Mouse (Mus musculus): ENCODE data around the gene Ccdc12. TPM values are rescaled to one million over a fixed set of nuclear protein-coding genes. Genes with fewer than 3 reads are reported as not detected.

Ccdc12 gene
- polyA plus RNA-seq, 1 experiment = 59.2 TPM

DNA sequence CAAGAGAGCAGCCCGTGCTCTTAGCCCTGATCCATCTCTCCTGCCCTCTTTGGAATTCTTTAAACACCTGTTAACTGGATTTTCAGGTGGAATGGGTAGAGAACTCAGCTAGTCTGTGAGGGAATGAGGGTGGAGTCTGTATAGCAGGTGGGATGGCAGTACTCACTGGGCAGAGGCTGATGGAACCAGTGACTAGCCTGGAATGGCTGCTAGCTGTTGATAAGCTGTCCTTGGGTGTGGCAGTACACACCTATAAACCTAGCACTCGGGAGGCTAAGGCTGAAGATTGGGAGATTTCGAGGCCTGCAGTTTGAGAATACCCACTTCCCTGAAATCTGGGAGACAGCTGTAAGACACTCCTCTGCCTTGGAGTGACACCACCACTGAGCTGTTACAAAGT is 43.3 kb downstream of the Ccdc12 start:
- H3K4me3 ChIP-seq = no peak overlapping the region
- no peaks in the 10 kb centered on the region for H3K27me3 ChIP-seq (ENCODE audit: control insufficient read depth, insufficient read depth, insufficient read length)
- H3K36me3 ChIP-seq (ENCODE audit: control insufficient read depth, insufficient read depth) = no peaks in the 10 kb centered on the region
- no peak overlapping the region for H3ac ChIP-seq (ENCODE audit: control insufficient read depth, insufficient read length)
- no peak overlapping the region for H3K4me2 ChIP-seq (ENCODE audit: low read depth)
- H3K79me2 ChIP-seq (ENCODE audit: control insufficient read depth, insufficient read depth) = no peaks in the 10 kb centered on the region
- no peak for TF ChIP-seq POLR2A (IDR thresholded peaks at IDR 0.05; ENCODE audit: insufficient read length, low read depth)
- TF ChIP-seq POLR2AphosphoS2 (IDR thresholded peaks at IDR 0.05; ENCODE audit: insufficient read length, low read depth) = no peak
- TF ChIP-seq REST (IDR thresholded peaks at IDR 0.05; ENCODE audit: insufficient read depth, insufficient read length) = no peak
- no peak for TF ChIP-seq SRF (IDR thresholded peaks at IDR 0.05; ENCODE audit: control insufficient read depth, insufficient read length, low read depth)
- TF ChIP-seq TCF3 (IDR thresholded peaks at IDR 0.05; ENCODE audit: insufficient read length, low read depth) = no peak
- TF ChIP-seq USF1 (IDR thresholded peaks at IDR 0.05; ENCODE audit: low read depth) = no peak
- no peak for TF ChIP-seq CEBPB (IDR thresholded peaks at IDR 0.05; ENCODE audit: insufficient read depth, poor library complexity, severe bottlenecking)
- no peak for TF ChIP-seq MAX (IDR thresholded peaks at IDR 0.05; ENCODE audit: low read depth)
- no peak for TF ChIP-seq MYOD1 (IDR thresholded peaks at IDR 0.05; ENCODE audit: control insufficient read depth in 1 of 3, insufficient read length in 2 of 3, low read depth in 2 of 3)

DNA sequence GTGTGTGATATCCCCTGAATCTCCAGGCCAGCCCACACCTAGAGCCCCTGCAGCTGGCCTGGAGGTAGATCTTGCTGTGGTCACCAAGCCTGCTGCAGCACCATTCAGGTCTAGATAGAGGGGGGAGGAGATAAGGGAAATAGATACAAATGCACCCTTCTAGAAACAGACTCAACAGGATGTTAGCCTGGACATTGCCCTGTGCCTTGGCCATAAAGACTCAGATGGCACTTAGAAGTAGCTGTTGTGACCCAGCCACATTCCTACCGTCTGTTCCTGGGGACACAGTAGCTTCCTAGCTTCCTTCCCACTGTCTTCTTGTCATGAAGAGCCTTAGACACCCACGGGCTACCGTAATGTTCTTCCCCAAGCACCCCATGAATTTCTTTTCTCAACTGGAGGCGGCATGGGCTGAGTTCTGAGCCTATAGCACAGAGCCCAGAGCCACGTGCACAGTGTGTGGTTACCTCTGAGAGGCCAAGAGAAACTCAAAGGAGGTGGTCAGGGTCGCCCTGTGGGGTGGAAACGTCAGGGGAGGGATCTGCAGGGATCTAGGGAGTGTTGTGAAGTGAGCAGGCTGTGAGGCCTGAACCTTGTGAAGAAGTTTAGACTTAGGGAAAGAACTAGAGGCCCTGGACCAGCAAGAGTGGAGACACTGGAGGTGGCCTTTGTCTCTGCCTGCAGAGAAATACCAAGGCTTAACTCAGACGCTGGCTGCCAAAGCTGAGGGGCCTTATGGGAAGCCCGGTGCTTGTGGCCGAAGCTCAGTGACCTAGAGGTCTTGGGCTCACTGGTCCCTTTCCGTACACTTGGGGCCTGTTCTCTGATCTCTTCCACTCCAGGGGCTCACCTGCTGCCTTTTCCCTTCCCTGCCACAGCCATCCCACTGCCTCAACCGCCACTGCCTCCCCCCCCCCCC is 45.1 kb downstream of the Ccdc12 start:
- Histone ChIP-seq H3K4me2 (ENCODE audit: low read depth) (no peak overlapping the region), H3K27me3 (ENCODE audit: control insufficient read depth, insufficient read depth, insufficient read length) (no peaks in the 10 kb centered on the region), H3ac (ENCODE audit: control insufficient read depth, insufficient read length) (no peak overlapping the region), H3K79me2 (ENCODE audit: control insufficient read depth, insufficient read depth) (no peaks in the 10 kb centered on the region), H3K36me3 (ENCODE audit: control insufficient read depth, insufficient read depth) (no peaks in the 10 kb centered on the region), H3K4me3 (no peak overlapping the region)
- no peak for TF ChIP-seq E2F4 (IDR thresholded peaks at IDR 0.05; ENCODE audit: insufficient read depth)
- TF ChIP-seq TCF12 (IDR thresholded peaks at IDR 0.05; ENCODE audit: insufficient read depth, poor library complexity, severe bottlenecking) = no peak
- no peak for TF ChIP-seq MYOD1 (IDR thresholded peaks at IDR 0.05; ENCODE audit: control insufficient read depth in 1 of 3, insufficient read length in 2 of 3, low read depth in 2 of 3)
- TF ChIP-seq MAX (IDR thresholded peaks at IDR 0.05; ENCODE audit: low read depth) = no peak
- TF ChIP-seq POLR2A (IDR thresholded peaks at IDR 0.05; ENCODE audit: insufficient read length, low read depth) = no peak
- no peak for TF ChIP-seq MYOG (IDR thresholded peaks at IDR 0.05; ENCODE audit: control insufficient read depth in 1 of 3, insufficient read depth in 1 of 3, insufficient read length in 2 of 3, low read depth in 2 of 3)
- no peak for TF ChIP-seq CEBPB (IDR thresholded peaks at IDR 0.05; ENCODE audit: insufficient read depth, poor library complexity, severe bottlenecking)

GRCm38 (mm10) chr9:110702848-110703247 is 46.5 kb downstream of the Ccdc12 start:
- TF ChIP-seq E2F4 (IDR thresholded peaks at IDR 0.05; ENCODE audit: insufficient read depth) (no peak), TCF3 (IDR thresholded peaks at IDR 0.05; ENCODE audit: insufficient read length, low read depth) (no peak), MYOD1 (IDR thresholded peaks at IDR 0.05; ENCODE audit: control insufficient read depth in 1 of 3, insufficient read length in 2 of 3, low read depth in 2 of 3) (no peak), REST (IDR thresholded peaks at IDR 0.05; ENCODE audit: insufficient read depth, insufficient read length) (no peak), POLR2AphosphoS2 (IDR thresholded peaks at IDR 0.05; ENCODE audit: insufficient read length, low read depth) (no peak), MYOG (IDR thresholded peaks at IDR 0.05; ENCODE audit: control insufficient read depth in 1 of 3, insufficient read depth in 1 of 3, insufficient read length in 2 of 3, low read depth in 2 of 3) (no peak), USF1 (IDR thresholded peaks at IDR 0.05; ENCODE audit: low read depth) (no peak), POLR2A (IDR thresholded peaks at IDR 0.05; ENCODE audit: insufficient read length, low read depth) (no peak), SRF (IDR thresholded peaks at IDR 0.05; ENCODE audit: control insufficient read depth, insufficient read length, low read depth) (no peak), MAX (IDR thresholded peaks at IDR 0.05; ENCODE audit: low read depth) (no peak)
- Histone ChIP-seq H3K79me2 (ENCODE audit: control insufficient read depth, insufficient read depth) (no peaks in the 10 kb centered on the region), H3ac (ENCODE audit: control insufficient read depth, insufficient read length) (no peak overlapping the region), H3K27me3 (ENCODE audit: control insufficient read depth, insufficient read depth, insufficient read length) (no peaks in the 10 kb centered on the region), H3K4me3 (no peak overlapping the region), H3K4me2 (ENCODE audit: low read depth) (no peak overlapping the region), H3K36me3 (ENCODE audit: control insufficient read depth, insufficient read depth) (no peaks in the 10 kb centered on the region)

DNA sequence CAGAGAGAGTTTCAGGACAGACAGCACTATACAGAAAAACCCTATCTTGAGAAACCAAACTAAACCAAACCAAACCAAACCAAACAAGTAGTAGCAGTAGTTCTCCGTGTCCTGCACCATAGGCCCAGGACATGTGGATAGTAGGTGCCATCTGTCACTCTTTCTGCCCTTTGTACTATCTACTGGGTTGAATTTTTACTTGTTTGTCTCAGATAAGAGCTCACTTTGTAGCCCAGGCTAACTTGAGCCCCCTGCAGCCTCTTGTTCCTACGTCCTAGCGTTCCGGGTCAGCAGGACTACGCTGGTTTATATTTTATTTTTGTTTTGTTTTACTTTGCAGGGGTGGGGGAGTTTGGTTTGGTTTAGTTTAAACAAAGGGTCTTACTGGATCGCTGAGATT is 47.6 kb downstream of the Ccdc12 start:
- H3K4me3 ChIP-seq = no peak overlapping the region
- no peak overlapping the region for H3ac ChIP-seq (ENCODE audit: control insufficient read depth, insufficient read length)
- no peaks in the 10 kb centered on the region for H3K27me3 ChIP-seq (ENCODE audit: control insufficient read depth, insufficient read depth, insufficient read length)
- H3K4me2 ChIP-seq (ENCODE audit: low read depth) = no peak overlapping the region
- TF ChIP-seq POLR2A (IDR thresholded peaks at IDR 0.05; ENCODE audit: insufficient read length, low read depth) (no peak), MYOD1 (IDR thresholded peaks at IDR 0.05; ENCODE audit: control insufficient read depth in 1 of 3, insufficient read length in 2 of 3, low read depth in 2 of 3) (no peak), E2F4 (IDR thresholded peaks at IDR 0.05; ENCODE audit: insufficient read depth) (no peak), TCF12 (IDR thresholded peaks at IDR 0.05; ENCODE audit: insufficient read depth, poor library complexity, severe bottlenecking) (no peak), POLR2AphosphoS2 (IDR thresholded peaks at IDR 0.05; ENCODE audit: insufficient read length, low read depth) (no peak), USF1 (IDR thresholded peaks at IDR 0.05; ENCODE audit: low read depth) (no peak), TCF3 (IDR thresholded peaks at IDR 0.05; ENCODE audit: insufficient read length, low read depth) (no peak), MAX (IDR thresholded peaks at IDR 0.05; ENCODE audit: low read depth) (no peak), REST (IDR thresholded peaks at IDR 0.05; ENCODE audit: insufficient read depth, insufficient read length) (no peak), CEBPB (IDR thresholded peaks at IDR 0.05; ENCODE audit: insufficient read depth, poor library complexity, severe bottlenecking) (no peak), SRF (IDR thresholded peaks at IDR 0.05; ENCODE audit: control insufficient read depth, insufficient read length, low read depth) (no peak), MYOG (IDR thresholded peaks at IDR 0.05; ENCODE audit: control insufficient read depth in 1 of 3, insufficient read depth in 1 of 3, insufficient read length in 2 of 3, low read depth in 2 of 3) (no peak)
- H3K79me2 ChIP-seq (ENCODE audit: control insufficient read depth, insufficient read depth) = no peaks in the 10 kb centered on the region
- H3K36me3 ChIP-seq (ENCODE audit: control insufficient read depth, insufficient read depth) = no peaks in the 10 kb centered on the region

All from myocyte (in vitro differentiated cells).